Mouse (Mus musculus) right cerebral cortex, postnatal 25 days (tissue): ENCODE data around the gene Myo1a.

Experiments
- DNase-seq: peaks from one replicate; pipeline ENCODE4 v3.0.0; 2022

Gene Myo1a

GRCm38 (mm10) chr10:127766564-127766963 is 61.6 kb downstream of the Myo1a start:
- DNase-seq = no peak
